Mouse (Mus musculus) MEL (cell line): ENCODE data around the gene B3gat3.

Experiments used
- CTCF ChIP-seq, 3 experiments: IDR thresholded peaks in 2 of 3; conservative IDR thresholded peaks in 1 of 3; 2 replicates each; pipeline ENCODE4 v1.5.1; 2011 to 2012; ENCODE audit warnings: low read length in 3 of 3, low read depth in 2 of 3, mild to moderate bottlenecking in 2 of 3, improper control_type of control experiment in 1 of 3, inconsistent platforms in 1 of 3, mixed read lengths in 1 of 3, moderate library complexity in 1 of 3; ENCODE audit not compliant: control insufficient read depth in 1 of 3, insufficient read depth in 1 of 3, poor library complexity in 1 of 3, severe bottlenecking in 1 of 3
- MAX ChIP-seq: IDR thresholded peaks from 2 replicates; pipeline ENCODE4 v1.6.1; 2011; ENCODE audit warnings: low read length, improper control_type of control experiment
- NRF1 ChIP-seq: IDR thresholded peaks from 2 replicates; pipeline ENCODE4 v1.6.1; 2014; ENCODE audit warnings: low read depth, mild to moderate bottlenecking, inconsistent platforms, low read length, improper control_type of control experiment, moderate library complexity; ENCODE audit not compliant: poor library complexity, insufficient read depth, severe bottlenecking
- POLR2A ChIP-seq, 2 experiments: IDR thresholded peaks; 2 replicates each; pipeline ENCODE4 v1.6.1; 2011 to 2012; ENCODE audit warnings: low read length in 2 of 2, mild to moderate bottlenecking in 2 of 2, control low read depth in 1 of 2, improper control_type of control experiment in 1 of 2, low read depth in 1 of 2, moderate library complexity in 1 of 2; ENCODE audit not compliant: control insufficient read depth in 1 of 2, insufficient read depth in 1 of 2, poor library complexity in 1 of 2
- SIN3A ChIP-seq: IDR thresholded peaks from 2 replicates; pipeline ENCODE4 v1.6.1; 2012; ENCODE audit warnings: low read length, improper control_type of control experiment, inconsistent platforms
- TAL1 ChIP-seq: IDR thresholded peaks from 2 replicates; pipeline ENCODE4 v1.6.1; 2012; ENCODE audit warnings: mild to moderate bottlenecking, inconsistent platforms, low read length, moderate library complexity, mixed read lengths
- TBP ChIP-seq: IDR thresholded peaks from 2 replicates; pipeline ENCODE4 v1.8.0; 2011; ENCODE audit warnings: low read depth, low read length, improper control_type of control experiment

DNA sequence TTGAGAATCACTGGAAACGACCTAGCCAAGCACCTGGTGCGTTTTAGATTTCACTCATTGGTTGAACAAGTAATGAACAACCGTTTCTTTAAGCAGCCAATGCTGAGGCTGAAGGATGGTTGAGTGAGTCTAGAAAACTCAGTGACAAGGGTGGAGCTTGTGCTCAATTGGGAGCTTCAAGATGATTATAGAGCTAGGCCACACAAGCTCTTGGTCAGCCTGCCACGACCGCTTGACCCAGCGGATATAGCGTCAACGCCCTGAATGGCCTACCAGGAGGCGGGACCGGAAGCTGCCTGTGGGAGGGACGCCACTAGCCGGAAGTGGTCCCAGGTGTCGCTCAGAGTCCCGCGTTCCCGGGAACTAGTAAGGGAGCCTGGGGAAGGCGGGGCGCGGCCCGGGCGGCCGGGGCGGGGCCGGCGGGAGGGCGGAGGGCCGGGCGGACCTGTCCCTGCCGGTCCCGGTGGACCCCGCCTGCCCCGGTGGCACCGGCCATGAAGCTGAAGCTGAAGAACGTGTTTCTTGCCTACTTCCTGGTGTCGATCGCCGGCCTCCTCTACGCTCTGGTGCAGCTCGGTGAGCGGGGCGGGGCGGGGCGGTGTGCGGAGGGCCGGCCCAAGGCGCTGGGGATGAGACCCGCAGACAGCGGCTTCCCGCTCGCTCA is at the start of gene B3gat3:
- no peak for TF ChIP-seq MAX
- TF ChIP-seq CTCF (IDR thresholded peaks at IDR 0.05 in 2 of 3, conservative IDR thresholded peaks at IDR 0.05 in 1 of 3; ENCODE audit: control insufficient read depth in 1 of 3, insufficient read depth in 1 of 3, low read depth in 2 of 3, low read length in 3 of 3, poor library complexity in 1 of 3, severe bottlenecking in 1 of 3) = no peak
- TF ChIP-seq SIN3A = peak; percentile 71
- TF ChIP-seq TBP = peak; percentile 45; the same call in 1 of the 2 replicates
- no peak for TF ChIP-seq NRF1
- TF ChIP-seq POLR2A (IDR thresholded peaks at IDR 0.05; ENCODE audit: control insufficient read depth in 1 of 2, insufficient read depth in 1 of 2, low read depth in 1 of 2, low read length in 2 of 2, poor library complexity in 1 of 2) = peak; percentile 47 to 90; a peak in 3 of 4 replicates
- no peak for TF ChIP-seq TAL1
